Comparison of ENCODE assay signal across 10 mouse cellular contexts in genomic region chr5:142451759-142452158, GRCm38 (mm10). TPM values are rescaled to one million over a fixed set of nuclear protein-coding genes. Genes with fewer than 3 reads are reported as not detected.
DNase-seq lines count a peak whose midpoint lies in the region; ATAC-seq and TF ChIP-seq lines count a peak whose summit lies in the region.
"Had no signal": no experiment of that assay in that cellular context is flagged by ENCODE, and none has a peak within 500 bp of the region (broad histone marks: within the 10 kb centered on the region; RNA-seq: fewer than 3 reads in every experiment).

No protein-coding gene starts in this region.

- TF ChIP-seq CTCF in liver, adult 2 months (IDR thresholded peaks at IDR 0.05; ENCODE audit: low read depth, low read length): no peak
- no peak for TF ChIP-seq CTCF in layer of hippocampus, adult 2 months (conservative IDR thresholded peaks at IDR 0.05)

- WGBS in midbrain, embryonic 12.5 days: 0% methylated on average over 1 of the region's 1 CpGs
- 17% methylated on average over 1 of the region's 1 CpGs for WGBS in midbrain, embryonic 16.5 days
- WGBS in embryonic facial prominence, embryonic 10.5 days: 14% methylated on average over 1 of the region's 1 CpGs
- 67% methylated on average over 1 of the region's 1 CpGs for WGBS in liver, adult 2 months

- no peaks in the 10 kb centered on the region for H3K9me3 ChIP-seq in midbrain, embryonic 12.5 days
- no peaks in the 10 kb centered on the region for H3K9me3 ChIP-seq in midbrain, embryonic 16.5 days (replicated peaks; ENCODE audit: control insufficient read depth, low read length, poor library complexity, severe bottlenecking)
- H3K9me3 ChIP-seq in embryonic facial prominence, embryonic 10.5 days: no peaks in the 10 kb centered on the region

- no peak overlapping the region for H3K4me3 ChIP-seq in midbrain, embryonic 12.5 days
- H3K4me3 ChIP-seq in midbrain, embryonic 16.5 days (ENCODE audit: low read depth, low read length): no peak overlapping the region
- H3K4me3 ChIP-seq in embryonic facial prominence, embryonic 10.5 days: no peak overlapping the region
- H3K4me3 ChIP-seq in liver, adult 2 months (ENCODE audit: insufficient read depth, low read depth, low read length): no peak overlapping the region
- H3K4me3 ChIP-seq in layer of hippocampus, adult 2 months: no peak overlapping the region

- H3K4me1 ChIP-seq in midbrain, embryonic 12.5 days: peaks cover 15% of the 10 kb centered on the region
- peaks cover 3% of the 10 kb centered on the region for H3K4me1 ChIP-seq in midbrain, embryonic 16.5 days (ENCODE audit: control insufficient read depth, insufficient read depth, low read length)
- peaks cover 35% of the 10 kb centered on the region for H3K4me1 ChIP-seq in embryonic facial prominence, embryonic 10.5 days
- 0 out of 2 replicates have a peak, but pooled peaks cover 1% of the 10 kb centered on the region for H3K4me1 ChIP-seq in liver, adult 2 months (ENCODE audit: control insufficient read depth, insufficient read depth, low read length)

- DNase-seq in embryonic facial prominence, embryonic 10.5 days (ENCODE audit: low spot score): peak; percentile 80
- DNase-seq in liver, adult 2 months (ENCODE audit: extremely low read depth, low read depth, low spot score): peak; percentile 66
- no peak for DNase-seq in layer of hippocampus, adult 2 months (ENCODE audit: low spot score in 2 of 2)
- DNase-seq in heart, postnatal 36 days: no peak
- no peak for DNase-seq in layer of hippocampus, adult 9-11 months
- DNase-seq: cerebellum, adult 11 months; gastrocnemius, postnatal 14 days; lung, embryonic 14.5 days had no signal

- H3K4me2 ChIP-seq in midbrain, embryonic 12.5 days (replicated peaks): no peak overlapping the region
- H3K4me2 ChIP-seq in midbrain, embryonic 16.5 days (ENCODE audit: low read length): no peak overlapping the region
- H3K4me2 ChIP-seq: lung, embryonic 14.5 days had no signal

- no peak overlapping the region for H3K9ac ChIP-seq in midbrain, embryonic 12.5 days (replicated peaks)
- no peak overlapping the region for H3K9ac ChIP-seq in midbrain, embryonic 16.5 days (ENCODE audit: low read depth, low read length)
- H3K9ac ChIP-seq in liver, adult 2 months (ENCODE audit: low read depth, low read length): no peak overlapping the region
- H3K9ac ChIP-seq: lung, embryonic 14.5 days had no signal

- H3K36me3 ChIP-seq in midbrain, embryonic 12.5 days: peaks cover 65% of the 10 kb centered on the region
- H3K36me3 ChIP-seq in midbrain, embryonic 16.5 days (ENCODE audit: control insufficient read depth, insufficient read depth, low read length): peaks cover 14% of the 10 kb centered on the region
- H3K36me3 ChIP-seq in embryonic facial prominence, embryonic 10.5 days (replicated peaks): peaks cover 80% of the 10 kb centered on the region
- peaks cover 14% of the 10 kb centered on the region; the same call in 1 of the 2 replicates for H3K36me3 ChIP-seq in liver, adult 2 months (ENCODE audit: control insufficient read depth, insufficient read depth, low read length)

- H3K27me3 ChIP-seq in midbrain, embryonic 12.5 days: no peaks in the 10 kb centered on the region
- H3K27me3 ChIP-seq in midbrain, embryonic 16.5 days (ENCODE audit: control insufficient read depth, insufficient read depth, low read depth, low read length): no peaks in the 10 kb centered on the region
- H3K27me3 ChIP-seq in embryonic facial prominence, embryonic 10.5 days (replicated peaks; ENCODE audit: low read depth, poor library complexity, severe bottlenecking): no peaks in the 10 kb centered on the region
- H3K27me3 ChIP-seq in liver, adult 2 months (ENCODE audit: control insufficient read depth, insufficient read depth, low read length): no peaks in the 10 kb centered on the region

- H3K27ac ChIP-seq in midbrain, embryonic 12.5 days (replicated peaks): no peak overlapping the region
- H3K27ac ChIP-seq in midbrain, embryonic 16.5 days (ENCODE audit: low read length): no peak overlapping the region
- H3K27ac ChIP-seq in embryonic facial prominence, embryonic 10.5 days (replicated peaks): no peak overlapping the region; the same call in 1 of the 2 replicates
- H3K27ac ChIP-seq in liver, adult 2 months (replicated peaks; ENCODE audit: insufficient read depth, low read depth, low read length): no peak overlapping the region
- no peak overlapping the region for H3K27ac ChIP-seq in layer of hippocampus, adult 2 months

- no peak for TF ChIP-seq POLR2A in liver, adult 2 months (IDR thresholded peaks at IDR 0.05; ENCODE audit: extremely low read depth, insufficient read depth, low read length)

- peaks cover 13% of the 10 kb centered on the region; the same call in 1 of the 2 replicates for H3K79me2 ChIP-seq in liver, adult 2 months (ENCODE audit: control insufficient read depth, insufficient read depth, low read length)

- ATAC-seq in midbrain, embryonic 12.5 days (ENCODE audit: low FRiP score, low read depth): 0 out of 2 replicates have a peak, but pooled peaks have one; percentile 16
- no peak for ATAC-seq in midbrain, embryonic 16.5 days

- intact Hi-C loops in heart, postnatal 36 days (cut with DNase I): no loop called here

RNA-seq across cellular contexts. Expression of gene Ap5z1, which starts 12.0 kb away (rescaled TPM):
- 14.4 and 14.5 TPM in 2 replicates for polyA plus RNA-seq in midbrain, embryonic 12.5 days (2016; fragmentation: Nextera tagmentation; extraction: Ambion mirVana)
- 12.2 and 14.1 TPM in 2 replicates for polyA plus RNA-seq in midbrain, embryonic 16.5 days (2015; fragmentation: Nextera tagmentation; extraction: Ambion mirVana)
- 14.1 and 14.8 TPM in 2 replicates for polyA plus RNA-seq in embryonic facial prominence, embryonic 10.5 days (2016; fragmentation: Nextera tagmentation; extraction: Ambion mirVana)
- total RNA-seq in liver, adult 2 months (2014; rRNA removed): 3.6 and 6.9 TPM in 2 replicates
- 23.3 and 24.9 TPM in 2 replicates for polyA plus RNA-seq in liver, adult 2 months (2012; rRNA removed)
- total RNA-seq in layer of hippocampus, adult 2 months (2021): 10 to 100 TPM; 24.4 to 31.3 TPM
- total RNA-seq in heart, postnatal 36 days (2021): 1 to 10 TPM; 6.2 to 6.4 TPM

RNA-seq across cellular contexts. Expression of gene Foxk1, which starts 50.5 kb away (rescaled TPM):
- 7.6 and 9.6 TPM in 2 replicates for polyA plus RNA-seq in midbrain, embryonic 12.5 days (2016; fragmentation: Nextera tagmentation; extraction: Ambion mirVana)
- 6.0 and 6.7 TPM in 2 replicates for polyA plus RNA-seq in midbrain, embryonic 16.5 days (2015; fragmentation: Nextera tagmentation; extraction: Ambion mirVana)
- polyA plus RNA-seq in embryonic facial prominence, embryonic 10.5 days (2016; fragmentation: Nextera tagmentation; extraction: Ambion mirVana): 4.8 and 5.1 TPM in 2 replicates
- total RNA-seq in liver, adult 2 months (2014; rRNA removed): 3.0 and 5.0 TPM in 2 replicates
- polyA plus RNA-seq in liver, adult 2 months (2012; rRNA removed): 7.2 and 7.6 TPM in 2 replicates
- 10 to 100 TPM; 53.0 to 60.3 TPM for total RNA-seq in layer of hippocampus, adult 2 months (2021)
- total RNA-seq in heart, postnatal 36 days (2021): 10 to 100 TPM; 15.7 to 15.8 TPM

Comparison
In these comparisons a context has a peak if more than half of its experiments do, and no peak if none do; other contexts are left out.
1. DNase-seq: peak in embryonic facial prominence, embryonic 10.5 days (single experiment) and liver, adult 2 months (single experiment); none in layer of hippocampus, adult 2 months (0 of 2), heart, postnatal 36 days (0 of 2) and layer of hippocampus, adult 9-11 months (single experiment).